Mouse (Mus musculus) thymus, postnatal 10 days (tissue): Measurements from ENCODE around the gene Pdzrn3.

Experiments
- DNase-seq, 2 experiments: peaks; one replicate each; pipeline ENCODE4 v3.0.0; 2021; ENCODE audit warnings: low spot score in 2 of 2

Pdzrn3 gene

DNA sequence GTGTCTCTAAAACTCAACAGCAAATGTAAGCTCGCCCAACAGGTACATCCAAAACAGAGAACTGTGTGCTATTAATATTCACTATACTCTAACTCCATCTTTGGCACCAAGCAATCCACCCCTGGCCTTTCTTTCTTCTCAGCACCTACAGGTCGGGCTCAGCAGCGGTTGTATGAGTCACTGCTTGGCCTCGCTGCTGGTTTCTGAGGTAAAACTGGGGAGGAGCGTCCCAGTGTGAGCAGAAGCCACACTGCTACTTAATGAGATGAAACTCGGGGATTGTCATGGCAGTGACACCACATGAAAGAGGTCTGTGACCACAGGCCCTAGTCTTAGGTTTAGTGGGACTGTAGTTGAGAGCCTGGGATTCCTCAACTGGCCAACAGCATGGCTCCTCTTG is 120.3 kb downstream of the Pdzrn3 start:
- DNase-seq: no peak

DNA sequence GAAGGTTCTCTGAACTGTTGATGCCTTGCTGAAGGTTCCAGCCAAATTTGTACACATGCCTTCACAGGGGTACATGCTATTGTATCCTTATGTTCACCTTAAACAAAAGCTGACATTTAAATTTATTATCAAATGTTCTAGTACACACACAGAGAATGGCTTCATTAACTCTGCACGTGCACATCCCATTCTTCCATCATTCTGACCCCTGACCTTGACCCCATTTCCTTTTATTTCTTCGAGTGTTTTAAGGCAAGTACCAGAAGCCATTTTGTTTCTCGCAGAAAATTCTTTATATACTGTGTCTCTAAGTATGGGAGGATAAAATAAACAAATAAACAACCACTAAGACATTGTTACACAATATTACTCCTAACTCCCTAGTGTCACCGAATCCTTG is 123.0 kb downstream of the Pdzrn3 start:
- no peak for DNase-seq

DNA sequence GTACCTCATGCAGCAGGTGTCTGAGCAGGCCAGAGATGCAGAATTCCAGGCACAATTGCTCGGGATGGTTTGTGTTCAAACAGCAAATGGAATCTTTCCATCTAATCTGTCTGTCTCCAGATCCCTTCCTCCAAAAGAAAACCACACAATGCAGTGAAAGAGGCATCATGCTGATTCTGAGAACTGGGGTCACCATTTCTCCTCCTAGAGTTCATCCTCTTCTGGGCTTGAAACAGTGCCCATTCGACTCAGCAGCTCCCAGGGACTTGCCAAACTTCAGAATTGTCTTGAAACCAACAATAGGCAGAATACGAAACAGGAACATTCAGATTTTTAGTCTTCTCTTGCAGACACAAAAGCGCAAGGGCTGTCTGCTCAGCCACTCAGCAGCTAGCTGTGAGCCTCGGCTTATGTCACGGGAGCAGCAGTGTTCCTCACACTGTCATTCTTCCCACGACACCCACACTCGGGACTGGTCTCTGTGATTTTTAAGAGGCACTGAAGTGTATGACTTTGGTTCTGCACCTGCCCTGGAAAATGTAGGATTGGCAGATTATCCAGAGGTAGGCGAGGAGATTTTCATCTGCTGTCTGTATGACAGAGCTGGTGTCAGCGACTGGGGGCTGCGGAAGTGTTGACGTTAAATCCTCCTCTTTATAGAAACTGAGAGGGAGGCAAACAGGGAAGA is 125.6 kb downstream of the Pdzrn3 start:
- DNase-seq: no peak

DNA sequence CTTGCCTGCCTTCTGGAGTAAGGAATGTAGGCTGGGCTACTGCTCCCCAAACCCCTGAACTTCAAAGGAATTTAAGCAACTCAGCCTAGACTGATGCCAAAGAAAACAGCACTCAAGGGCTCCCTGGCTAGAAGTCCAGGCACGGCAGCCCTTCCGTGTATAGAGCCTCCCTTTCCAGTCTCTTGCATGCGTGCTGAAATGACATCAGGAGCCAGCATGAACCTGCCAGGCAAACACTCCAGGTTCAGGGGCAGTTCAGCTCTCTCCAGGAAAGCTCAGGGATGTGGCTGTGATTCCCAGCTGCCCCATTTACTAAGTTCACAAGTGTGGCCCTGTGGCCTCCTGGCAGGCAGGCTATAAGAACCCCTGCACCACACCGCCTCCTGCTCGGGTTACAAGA is 126.5 kb downstream of the Pdzrn3 start:
- DNase-seq: no peak

DNA sequence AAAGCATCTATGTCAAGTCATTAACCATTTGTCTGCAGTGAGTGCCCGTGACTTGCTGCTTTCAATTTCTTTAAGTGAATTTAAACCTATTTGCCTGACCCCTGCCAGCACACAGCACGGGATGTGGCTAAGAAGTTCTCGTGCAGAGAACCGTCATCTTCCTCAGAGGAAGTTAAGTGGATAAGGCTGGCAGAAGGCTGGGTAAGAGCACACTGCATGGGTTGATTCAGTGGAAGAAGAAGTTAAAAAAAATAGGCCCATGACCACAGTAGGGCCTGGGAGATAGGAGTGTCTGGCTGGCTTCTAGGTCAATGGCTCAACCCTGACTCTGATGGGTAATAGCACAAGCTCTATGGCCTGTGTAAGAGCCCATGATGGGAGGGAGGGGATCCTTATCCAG is 131.6 kb downstream of the Pdzrn3 start:
- DNase-seq: no peak

DNA sequence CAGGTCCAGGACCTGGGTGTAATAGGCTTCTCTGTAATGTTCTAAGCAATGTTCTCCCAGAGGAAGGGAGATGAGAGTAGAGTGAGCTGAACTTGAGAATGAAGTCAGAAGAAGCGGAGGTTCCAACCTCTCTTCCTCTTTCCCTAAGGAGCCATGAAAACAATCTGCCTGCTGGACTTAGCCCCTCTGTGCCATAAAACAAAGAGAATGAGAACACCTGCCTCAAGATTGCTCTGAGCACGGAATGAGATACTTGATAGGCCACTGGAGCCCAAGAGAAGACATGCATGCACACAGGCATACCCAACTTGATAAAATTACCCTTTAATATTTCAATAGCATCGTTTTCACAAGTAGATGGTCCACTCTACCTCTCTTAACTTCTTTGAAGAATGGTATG is 133.3 kb downstream of the Pdzrn3 start:
- DNase-seq: no peak

DNA sequence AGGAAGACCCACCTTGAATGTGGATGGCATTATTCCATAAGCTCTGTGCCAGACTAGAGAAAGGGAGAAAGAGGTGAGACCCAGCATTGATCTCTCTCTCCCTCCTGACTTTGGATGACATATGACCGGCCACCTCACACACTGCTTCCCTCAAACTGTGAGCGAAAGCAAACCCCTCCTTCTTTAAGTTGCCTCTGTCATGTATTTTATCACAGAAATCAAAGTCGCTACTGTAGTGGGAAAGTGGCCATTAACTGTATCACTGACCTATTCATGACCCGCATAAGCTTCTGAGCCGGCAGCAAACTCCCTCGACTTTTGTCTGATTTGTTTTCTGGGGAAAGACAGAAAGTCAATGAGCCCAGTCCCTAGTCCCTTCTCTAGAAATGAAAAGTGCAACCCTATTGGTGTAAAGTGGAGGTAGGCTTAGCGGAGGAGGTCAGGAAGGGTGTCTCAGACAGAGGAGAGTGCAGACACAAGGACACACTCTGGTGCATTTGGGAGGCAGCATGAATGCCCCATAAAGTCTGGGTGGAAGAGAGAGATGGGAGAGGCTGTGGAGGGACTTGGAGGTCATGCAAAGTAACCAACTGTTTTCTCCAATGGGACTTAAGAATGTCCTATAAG is 134.4 kb downstream of the Pdzrn3 start:
- DNase-seq: no peak

DNA sequence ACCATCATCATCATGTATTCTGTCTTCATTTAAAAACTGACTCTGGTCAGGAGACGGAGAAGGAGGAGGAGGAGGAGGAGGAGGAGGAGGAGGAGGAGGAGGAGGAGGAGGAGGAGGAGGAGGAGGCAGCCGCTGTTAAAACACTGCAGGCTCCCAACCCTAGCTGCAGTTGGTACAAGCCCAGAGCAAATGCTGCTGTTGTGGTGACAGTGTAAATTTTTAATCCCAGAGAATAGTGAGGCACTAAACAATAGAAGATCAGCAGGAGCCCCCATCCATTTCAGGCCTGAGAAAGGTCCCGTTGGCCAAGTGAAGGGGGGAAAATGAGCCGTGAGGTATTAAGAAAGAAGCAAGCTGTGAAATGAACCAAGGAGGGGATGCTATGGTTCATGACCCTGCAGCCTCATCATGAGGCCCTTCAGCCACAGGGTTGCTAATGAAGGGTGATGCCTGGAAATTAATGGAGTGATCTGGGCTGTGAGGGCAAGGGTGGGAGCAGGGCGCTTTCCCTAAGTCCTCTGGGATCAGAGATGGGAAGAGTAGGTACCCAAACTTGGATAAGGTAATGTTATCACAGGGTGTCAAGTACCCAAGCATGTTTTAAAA is 141.0 kb downstream of the Pdzrn3 start:
- DNase-seq: no peak

DNA sequence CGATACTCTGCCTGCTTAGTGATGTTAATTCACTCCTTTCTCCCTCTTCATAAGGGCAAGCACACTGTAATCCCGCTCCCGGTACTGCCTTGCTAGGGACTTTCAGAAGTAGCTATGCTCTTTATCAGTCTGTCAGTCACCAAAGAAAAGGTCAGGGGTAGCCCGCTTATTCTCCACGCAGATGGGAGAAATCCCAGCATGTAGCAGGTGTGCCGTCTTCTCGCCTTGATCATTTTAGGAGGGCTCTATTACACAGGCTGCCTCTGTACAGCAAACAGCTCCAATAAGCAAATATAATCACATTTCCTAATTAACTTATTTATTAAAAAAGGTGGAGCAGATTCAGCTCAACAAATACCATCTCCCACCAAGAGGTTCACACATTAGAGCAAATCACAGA is 141.5 kb downstream of the Pdzrn3 start:
- DNase-seq: no peak

DNA sequence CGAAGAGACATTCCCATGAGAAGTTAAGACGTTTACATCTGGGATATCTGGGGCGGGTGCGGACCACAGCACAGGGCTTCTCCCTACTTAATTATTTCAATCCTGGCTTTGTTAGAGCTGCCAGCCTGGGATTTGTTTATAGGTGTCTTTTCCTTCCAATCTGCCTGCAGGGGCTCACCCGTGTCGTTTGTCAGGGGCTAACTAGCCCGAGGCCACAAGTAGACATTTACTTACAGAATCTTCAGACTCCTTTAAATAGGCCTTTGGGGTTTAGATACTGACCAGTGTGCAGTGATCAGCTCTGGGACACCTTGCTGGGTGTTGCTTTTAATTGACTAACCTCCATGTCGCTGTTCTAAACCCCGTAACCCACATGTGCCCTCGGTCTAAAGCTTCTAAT is 143.3 kb downstream of the Pdzrn3 start:
- DNase-seq: no peak

DNA sequence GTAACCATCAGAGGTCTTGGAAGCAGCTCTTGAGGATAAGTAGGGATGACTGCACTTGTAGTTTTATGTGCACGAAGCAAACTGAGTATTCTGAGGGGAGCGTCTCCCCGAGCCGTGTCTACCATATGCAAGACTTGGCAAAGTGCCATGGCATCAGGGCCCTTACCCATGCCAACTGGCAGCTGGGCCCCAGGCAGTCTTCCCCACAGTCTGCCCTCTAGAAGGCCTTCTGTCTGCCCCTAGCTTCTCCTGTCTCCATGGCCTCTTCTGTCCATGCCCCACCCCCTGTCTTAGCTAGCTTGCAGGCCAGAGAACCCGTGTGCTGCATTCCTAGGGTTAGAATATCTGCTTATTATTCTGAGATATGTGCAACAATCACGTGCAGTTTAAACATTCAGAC is 144.0 kb downstream of the Pdzrn3 start:
- DNase-seq: no peak

DNA sequence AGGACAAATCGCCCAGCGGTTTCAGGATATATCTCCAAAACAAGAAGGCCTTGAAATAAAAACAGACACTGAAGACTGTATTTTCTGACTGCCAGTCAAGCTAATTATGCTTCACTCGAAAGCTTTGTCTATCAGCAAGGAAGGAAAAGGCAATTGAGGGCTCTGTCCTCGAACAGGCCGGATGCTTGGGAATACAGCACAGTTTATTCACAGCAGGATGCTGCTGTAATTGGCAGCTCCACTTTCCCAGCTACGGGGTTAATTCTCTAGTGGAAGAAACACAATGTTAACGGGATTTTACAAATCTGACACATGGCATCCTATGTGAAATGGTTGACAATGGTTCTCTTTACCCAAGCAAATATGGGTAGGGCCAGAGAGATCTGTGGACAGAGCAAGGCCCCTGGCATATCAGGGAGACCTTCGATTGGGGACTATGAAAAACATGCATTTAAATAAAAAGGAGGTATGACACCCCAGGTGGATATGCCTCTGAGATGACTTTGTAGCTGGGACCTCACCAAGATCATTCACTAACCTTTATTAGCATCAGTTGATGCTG is 150.3 kb downstream of the Pdzrn3 start:
- no peak for DNase-seq

DNA sequence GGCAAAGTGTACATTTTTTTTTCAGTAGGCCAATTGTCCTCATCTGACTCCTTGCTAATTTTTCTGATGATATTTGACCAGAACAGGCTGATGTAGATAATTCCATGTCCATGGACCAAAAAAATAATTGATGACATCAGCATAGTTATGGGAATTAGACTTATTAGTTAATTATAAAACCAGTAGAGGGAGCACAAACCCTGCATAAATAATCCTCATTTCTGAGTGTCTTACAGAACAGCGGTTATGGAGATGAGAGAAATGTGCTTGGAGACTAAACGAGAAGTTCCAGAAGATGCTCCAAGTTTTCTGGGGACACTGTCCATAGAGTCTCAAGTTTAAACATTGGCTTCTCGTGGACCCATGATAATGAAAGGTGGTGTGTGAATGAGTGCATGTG is 157.4 kb downstream of the Pdzrn3 start:
- DNase-seq: no peak

DNA sequence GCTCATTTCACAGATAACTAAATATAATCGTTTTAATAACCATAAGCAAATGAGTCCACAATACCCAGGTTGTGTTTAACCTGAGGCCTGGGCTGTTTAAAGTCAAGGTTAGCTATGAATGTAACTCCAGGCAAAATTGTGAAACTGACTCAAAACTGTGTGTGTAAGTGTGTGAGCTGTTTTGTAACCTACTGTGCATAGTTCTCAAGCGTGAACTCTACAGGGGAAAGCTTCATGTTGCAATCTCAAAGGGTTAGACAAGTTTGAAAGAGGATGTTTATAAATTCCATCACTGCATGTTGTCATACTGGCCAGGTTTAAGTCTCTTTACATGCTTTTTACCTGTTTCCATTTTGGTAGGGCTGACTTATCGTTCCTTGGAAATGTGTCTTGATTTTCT is 158.7 kb downstream of the Pdzrn3 start:
- no peak for DNase-seq

DNA sequence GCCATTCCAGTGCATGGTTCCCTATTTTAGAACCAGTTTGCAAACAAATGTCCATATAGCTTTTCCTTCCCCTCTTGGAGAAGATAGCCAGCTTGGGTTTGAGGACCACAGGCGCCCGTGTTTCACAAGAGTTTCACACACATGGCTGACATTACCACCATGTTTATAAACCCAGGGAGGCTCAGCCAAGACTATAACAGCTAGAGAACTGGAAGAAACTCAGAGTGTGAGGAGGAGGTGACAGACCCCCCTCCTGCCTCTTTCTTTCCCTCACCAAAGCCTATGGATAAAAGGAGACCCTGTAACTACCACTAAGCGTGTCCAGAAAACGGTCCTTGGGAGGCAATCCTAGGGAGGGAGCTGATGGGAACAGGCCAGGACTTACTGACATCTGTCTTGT is 159.5 kb downstream of the Pdzrn3 start:
- no peak for DNase-seq

DNA sequence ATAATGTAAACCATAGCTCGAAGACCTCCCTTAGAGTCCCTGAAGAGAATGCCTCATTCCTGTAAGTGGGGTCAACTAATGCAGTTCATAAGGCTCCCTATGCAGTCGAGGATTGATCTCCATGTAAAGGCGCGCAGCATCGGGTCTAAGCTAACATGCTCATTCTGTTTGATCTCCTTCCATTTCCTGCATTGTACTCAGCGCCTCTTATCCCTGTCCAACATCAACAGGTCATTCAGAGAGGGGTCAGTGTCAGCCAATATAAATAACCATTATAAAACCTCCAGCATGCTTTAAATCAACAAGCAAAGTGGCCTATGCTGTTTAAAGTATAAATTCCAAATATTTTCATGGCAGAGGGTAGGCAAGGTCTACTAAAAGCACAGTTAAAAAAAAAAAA is 159.9 kb downstream of the Pdzrn3 start:
- DNase-seq: no peak

DNA sequence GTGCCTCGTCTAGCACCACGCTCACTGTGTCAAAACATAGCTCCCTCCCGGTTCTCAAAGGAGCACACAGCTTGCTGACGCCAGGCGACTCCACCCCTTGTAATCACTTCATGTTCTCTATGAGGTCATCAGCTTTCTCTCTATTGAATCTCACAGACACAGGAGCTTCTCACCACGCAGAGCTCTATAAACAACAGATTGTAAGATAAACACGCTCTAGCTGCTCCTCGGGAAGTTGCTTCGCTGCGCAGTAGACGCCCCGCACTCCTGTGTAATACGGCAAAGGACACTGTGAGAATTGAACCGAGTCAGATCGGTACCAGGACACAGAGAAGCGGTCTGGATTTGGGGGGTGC is 162.3 kb downstream of the Pdzrn3 start:
- no peak for DNase-seq

DNA sequence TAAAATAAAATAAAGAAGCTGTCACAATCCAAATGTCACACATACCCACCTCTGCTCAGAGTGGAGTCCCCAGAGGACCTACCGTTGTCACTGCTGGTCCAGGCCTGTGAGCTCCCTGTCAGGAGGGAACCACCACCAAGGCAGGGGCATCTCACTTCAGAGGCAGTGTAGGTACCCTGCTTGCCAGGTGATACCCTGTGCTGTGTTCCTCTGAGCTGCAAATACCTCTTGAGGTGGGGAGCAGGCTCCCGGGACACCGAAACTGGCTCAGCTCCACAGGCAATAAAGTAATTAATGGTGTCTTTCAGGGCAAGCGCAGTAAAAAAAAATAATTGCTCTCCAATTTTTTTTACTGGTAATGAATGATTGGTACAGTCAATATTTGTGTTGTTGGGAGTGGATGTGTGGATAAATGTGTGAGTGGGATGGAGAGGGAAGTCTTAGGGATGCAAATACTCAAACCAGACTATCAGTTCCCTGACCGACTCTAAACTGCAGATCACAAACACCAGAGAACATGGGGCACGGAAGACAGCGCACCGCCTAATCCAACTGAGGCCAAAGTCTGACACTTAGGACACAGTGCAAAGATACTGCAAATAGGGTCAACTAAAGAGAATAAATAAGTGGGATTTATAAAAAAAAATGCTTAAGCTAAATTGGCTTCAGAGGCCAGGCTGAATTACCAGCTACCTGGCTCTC is 162.8 kb downstream of the Pdzrn3 start:
- no peak for DNase-seq

DNA sequence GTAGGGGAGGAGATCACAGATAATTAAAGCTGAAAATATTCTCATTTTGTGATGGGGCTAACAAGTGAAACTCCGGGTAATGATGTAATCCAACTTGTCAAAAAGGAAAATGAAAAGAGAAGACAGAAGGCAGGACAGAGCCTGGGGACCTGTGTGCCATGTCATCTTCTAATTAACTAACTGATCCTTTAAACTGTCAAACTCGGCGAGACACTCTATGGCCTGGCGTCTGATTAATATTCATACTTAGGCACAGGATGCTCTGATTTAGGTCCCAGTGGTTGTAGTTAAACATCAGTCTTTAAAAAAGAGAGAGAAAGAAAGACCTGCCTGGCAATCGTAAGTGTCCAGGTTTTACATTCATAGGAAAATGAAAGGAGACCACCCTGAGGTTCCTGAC is 164.6 kb downstream of the Pdzrn3 start:
- no peak for DNase-seq

DNA sequence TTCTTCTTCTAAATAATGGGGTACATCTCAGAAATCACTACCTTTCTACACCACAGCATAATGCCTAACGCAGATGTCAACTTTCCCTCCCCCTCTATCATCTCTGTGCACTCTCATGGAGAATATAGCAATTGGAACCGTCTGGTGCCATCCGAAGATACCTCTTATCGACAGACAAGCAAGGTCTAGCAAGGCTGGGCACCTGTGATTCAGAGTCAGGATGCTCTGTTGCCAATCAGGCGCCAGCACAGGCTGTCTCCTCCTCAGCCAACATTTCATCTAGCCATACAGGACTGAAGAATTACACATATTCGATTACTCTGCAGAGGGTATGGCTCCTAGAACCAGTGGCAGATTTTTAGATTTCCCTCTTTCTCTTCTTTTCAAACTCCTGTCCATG is 165.6 kb downstream of the Pdzrn3 start:
- no peak for DNase-seq

DNA sequence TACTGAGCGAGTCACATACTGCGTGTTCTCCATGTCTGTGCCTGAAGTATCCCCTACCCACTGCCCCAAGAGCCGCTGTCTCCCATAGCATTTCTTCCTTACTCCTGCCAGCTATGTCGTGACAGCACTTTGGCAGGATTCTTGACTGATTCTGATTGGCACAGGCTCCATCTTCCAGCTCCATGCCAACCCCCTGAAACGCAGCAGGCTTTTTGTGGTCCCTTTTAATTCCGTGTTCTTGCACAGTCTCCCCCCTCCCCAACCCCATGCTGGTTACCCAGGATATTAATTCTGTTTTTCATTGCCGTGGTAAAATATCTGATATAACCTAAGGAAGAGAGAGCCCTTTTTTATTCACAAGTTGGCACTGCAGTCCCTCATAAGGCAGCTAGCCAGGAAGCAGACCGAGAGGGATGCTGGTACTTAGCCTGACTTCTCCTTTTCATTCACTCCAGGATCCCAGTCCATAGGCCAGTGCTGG is 166.3 kb downstream of the Pdzrn3 start:
- no peak for DNase-seq

DNA sequence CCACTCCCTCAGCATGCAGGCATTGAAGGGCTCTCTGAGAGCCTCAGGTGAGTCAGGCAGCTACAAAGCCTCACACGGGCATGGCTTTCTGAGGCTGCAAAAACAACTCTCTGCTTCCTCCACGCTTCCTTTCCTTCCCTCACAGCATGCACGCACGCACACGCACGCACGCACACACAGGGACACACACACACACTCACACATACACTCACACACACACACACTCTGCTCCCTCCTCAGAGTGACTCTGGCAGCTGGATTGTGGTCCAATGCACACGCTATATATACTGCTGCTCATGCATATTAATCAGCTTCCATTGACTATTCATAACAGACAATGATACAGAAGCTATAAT is 178.8 kb downstream of the Pdzrn3 start:
- no peak for DNase-seq
